Mouse (Mus musculus): ENCODE measurements around the gene Olfml1. TPM values are rescaled to one million over a fixed set of nuclear protein-coding genes. Genes with fewer than 3 reads are reported as not detected.
A peak's percentile ranks its signal among the peaks of the same experiment; 100 is the strongest.

Gene Olfml1
- polyA plus RNA-seq (2016; fragmentation: Nextera tagmentation; extraction: Ambion mirVana): 6.2 and 7.0 TPM in 2 replicates

DNA sequence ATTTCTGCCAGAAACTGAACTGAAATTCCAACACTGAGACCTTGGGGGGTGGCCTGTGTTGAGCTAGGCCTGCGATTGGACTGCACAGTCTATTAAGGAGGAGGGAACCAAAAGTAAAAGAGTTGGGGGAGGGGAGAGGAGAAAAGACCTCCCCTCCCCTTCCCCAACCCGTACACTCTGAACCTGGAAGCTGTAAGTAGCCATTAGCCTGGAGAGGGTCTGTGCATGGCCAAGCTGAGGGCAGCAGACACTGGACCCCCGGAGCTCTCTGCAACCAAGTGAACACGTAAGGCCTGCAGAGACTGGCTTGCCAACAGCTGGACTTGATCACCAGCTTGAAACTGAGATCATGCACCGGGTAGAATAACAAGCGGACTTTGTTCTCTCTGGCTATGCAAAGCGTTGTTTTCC, at the start of gene Olfml1:
Olfml1 (plus strand) TSS at position 186 of the 411 bp plus-strand sequence.
- ATAC-seq (ENCODE audit: low FRiP score, low read depth): no peak
- H3K9me3 ChIP-seq: no peaks in the 10 kb centered on the region
- no peaks in the 10 kb centered on the region for H3K4me1 ChIP-seq
- H3K4me2 ChIP-seq (replicated peaks): peak within 1 kb of the TSS; percentile 38
- H3K9ac ChIP-seq: no peak within 1 kb of the TSS
- no peak within 1 kb of the TSS for H3K27ac ChIP-seq
- H3K4me3 ChIP-seq: peak within 1 kb of the TSS; percentile 9; the same call in 1 of the 2 replicates
- no peaks in the 10 kb centered on the region for H3K36me3 ChIP-seq
- 62% methylated on average over 7 of the region's 7 CpGs for WGBS
- no peaks in the 10 kb centered on the region for H3K27me3 ChIP-seq (replicated peaks)

GRCm38 (mm10) chr7:107519256-107520025, 47.8 kb upstream of the Olfml1 start:
- H3K4me2 ChIP-seq (replicated peaks): no peak overlapping the region
- no peaks in the 10 kb centered on the region for H3K36me3 ChIP-seq
- no peak overlapping the region for H3K27ac ChIP-seq
- WGBS: 91% methylated on average over 12 of the region's 12 CpGs
- H3K4me1 ChIP-seq: 0 out of 2 replicates have a peak, but pooled peaks cover 5% of the 10 kb centered on the region
- no peaks in the 10 kb centered on the region for H3K9me3 ChIP-seq
- no peak overlapping the region for H3K9ac ChIP-seq
- H3K4me3 ChIP-seq: no peak overlapping the region
- no peaks in the 10 kb centered on the region for H3K27me3 ChIP-seq (replicated peaks)
- no peak for ATAC-seq (ENCODE audit: low FRiP score, low read depth)

GRCm38 (mm10) chr7:107521411-107521810, 45.8 kb upstream of the Olfml1 start:
- Histone ChIP-seq H3K36me3 (no peaks in the 10 kb centered on the region), H3K27ac (no peak overlapping the region), H3K9me3 (no peaks in the 10 kb centered on the region), H3K9ac (no peak overlapping the region), H3K27me3 (replicated peaks) (no peaks in the 10 kb centered on the region), H3K4me1 (0 out of 2 replicates have a peak, but pooled peaks cover 5% of the 10 kb centered on the region), H3K4me2 (replicated peaks) (no peak overlapping the region), H3K4me3 (no peak overlapping the region)
- WGBS: 89% methylated on average over 6 of the region's 6 CpGs
- no peak for ATAC-seq (ENCODE audit: low FRiP score, low read depth)

- Histone ChIP-seq H3K27me3 (replicated peaks) (no peaks in the 10 kb centered on the region), H3K36me3 (no peaks in the 10 kb centered on the region), H3K9ac (no peak overlapping the region), H3K4me2 (replicated peaks) (no peak overlapping the region), H3K4me3 (no peak overlapping the region), H3K9me3 (no peaks in the 10 kb centered on the region), H3K4me1 (no peaks in the 10 kb centered on the region), H3K27ac (no peak overlapping the region)
- ATAC-seq (ENCODE audit: low FRiP score, low read depth): peak; percentile 53; the same call in 1 of the 2 replicates
- 25% methylated on average over 1 of the region's 1 CpGs for WGBS
Observed at GRCm38 (mm10) chr7:107526299-107526698, 40.9 kb upstream of the Olfml1 start.

GRCm38 (mm10) chr7:107528169-107528772, 39.0 kb upstream of the Olfml1 start:
- 84% methylated on average over 3 of the region's 3 CpGs for WGBS

GRCm38 (mm10) chr7:107529364-107529763, 37.9 kb upstream of the Olfml1 start:
- Histone ChIP-seq H3K9me3 (no peaks in the 10 kb centered on the region), H3K27ac (no peak overlapping the region), H3K4me3 (no peak overlapping the region), H3K9ac (no peak overlapping the region), H3K36me3 (no peaks in the 10 kb centered on the region), H3K4me1 (no peaks in the 10 kb centered on the region), H3K4me2 (replicated peaks) (no peak overlapping the region), H3K27me3 (replicated peaks) (no peaks in the 10 kb centered on the region)
- no peak for ATAC-seq (ENCODE audit: low FRiP score, low read depth)
- WGBS: 75% methylated on average over 5 of the region's 5 CpGs

More at GRCm38 (mm10) chr7:107528169-107528772, 39.0 kb upstream of the Olfml1 start:
- no peaks in the 10 kb centered on the region for H3K9me3 ChIP-seq
- H3K4me1 ChIP-seq: no peaks in the 10 kb centered on the region
- no peak overlapping the region for H3K4me2 ChIP-seq (replicated peaks)
- H3K4me3 ChIP-seq: no peak overlapping the region
- no peak overlapping the region for H3K9ac ChIP-seq
- H3K36me3 ChIP-seq: no peaks in the 10 kb centered on the region
- no peak for ATAC-seq (ENCODE audit: low FRiP score, low read depth)
- no peak overlapping the region for H3K27ac ChIP-seq
- no peaks in the 10 kb centered on the region for H3K27me3 ChIP-seq (replicated peaks)

GRCm38 (mm10) chr7:107535311-107535710, 31.9 kb upstream of the Olfml1 start:
- Histone ChIP-seq H3K27me3 (replicated peaks) (no peaks in the 10 kb centered on the region), H3K36me3 (no peaks in the 10 kb centered on the region), H3K4me3 (no peak overlapping the region), H3K4me2 (replicated peaks) (no peak overlapping the region), H3K4me1 (no peaks in the 10 kb centered on the region), H3K9ac (no peak overlapping the region), H3K27ac (no peak overlapping the region), H3K9me3 (no peaks in the 10 kb centered on the region)
- no peak for ATAC-seq (ENCODE audit: low FRiP score, low read depth)
- WGBS: 84% methylated on average over 4 of the region's 4 CpGs

- Histone ChIP-seq H3K27me3 (replicated peaks) (no peaks in the 10 kb centered on the region), H3K27ac (no peak overlapping the region), H3K4me3 (no peak overlapping the region), H3K4me1 (no peaks in the 10 kb centered on the region), H3K9ac (no peak overlapping the region), H3K36me3 (no peaks in the 10 kb centered on the region), H3K9me3 (no peaks in the 10 kb centered on the region), H3K4me2 (replicated peaks) (no peak overlapping the region)
- 65% methylated on average over 6 of the region's 6 CpGs for WGBS
- ATAC-seq (ENCODE audit: low FRiP score, low read depth): no peak
Observed at GRCm38 (mm10) chr7:107536516-107536915, 30.7 kb upstream of the Olfml1 start.

DNA sequence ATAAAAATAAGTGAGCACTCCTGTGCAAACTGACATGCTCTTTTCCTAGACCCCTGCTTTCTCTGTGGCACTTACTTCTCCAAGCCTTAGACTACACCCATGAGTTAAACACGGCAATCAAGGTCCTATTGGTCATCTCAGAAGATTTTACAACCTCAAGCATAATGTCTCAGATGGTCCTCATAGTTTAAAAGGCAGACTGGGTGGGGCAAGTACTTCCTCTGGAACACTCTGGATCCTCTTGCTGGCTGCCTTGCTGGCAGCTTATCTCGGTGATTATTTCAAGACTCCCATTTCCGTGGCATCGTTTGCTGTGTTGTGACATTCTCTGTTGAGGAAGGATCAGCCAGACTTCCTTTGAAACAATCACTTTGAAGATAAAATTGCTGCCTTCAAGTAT, 27.2 kb upstream of the Olfml1 start:
- Histone ChIP-seq H3K4me3 (no peak overlapping the region), H3K4me1 (no peaks in the 10 kb centered on the region), H3K27ac (no peak overlapping the region), H3K4me2 (replicated peaks) (no peak overlapping the region), H3K9me3 (no peaks in the 10 kb centered on the region), H3K27me3 (replicated peaks) (no peaks in the 10 kb centered on the region), H3K9ac (no peak overlapping the region), H3K36me3 (no peaks in the 10 kb centered on the region)
- ATAC-seq (ENCODE audit: low FRiP score, low read depth): no peak
- WGBS: 63% methylated on average over 4 of the region's 4 CpGs

DNA sequence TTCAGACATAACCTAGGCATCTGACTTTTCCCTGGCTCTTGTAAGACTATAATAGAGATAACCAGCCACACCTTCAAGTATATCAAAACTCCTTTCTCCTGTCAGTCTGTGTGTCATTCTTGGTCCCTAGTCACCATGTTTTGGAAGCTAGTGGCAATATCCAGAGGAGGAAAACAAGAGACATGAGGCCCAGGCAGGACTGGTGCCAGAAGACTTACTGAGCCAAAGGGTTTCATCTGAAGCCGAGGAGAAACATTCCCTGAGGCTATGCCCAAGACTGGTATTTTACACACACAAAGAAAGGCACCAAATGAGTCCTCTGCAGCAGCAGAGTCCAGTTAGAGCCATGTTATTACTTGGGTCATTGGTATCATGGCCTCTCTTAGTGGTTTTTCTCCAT, 22.2 kb upstream of the Olfml1 start:
- Histone ChIP-seq H3K27me3 (replicated peaks) (no peaks in the 10 kb centered on the region), H3K36me3 (no peaks in the 10 kb centered on the region), H3K4me2 (replicated peaks) (no peak overlapping the region), H3K9ac (no peak overlapping the region), H3K4me1 (no peaks in the 10 kb centered on the region), H3K4me3 (no peak overlapping the region), H3K27ac (no peak overlapping the region), H3K9me3 (no peaks in the 10 kb centered on the region)
- no peak for ATAC-seq (ENCODE audit: low FRiP score, low read depth)
- WGBS: 81% methylated on average over 1 of the region's 1 CpGs

DNA sequence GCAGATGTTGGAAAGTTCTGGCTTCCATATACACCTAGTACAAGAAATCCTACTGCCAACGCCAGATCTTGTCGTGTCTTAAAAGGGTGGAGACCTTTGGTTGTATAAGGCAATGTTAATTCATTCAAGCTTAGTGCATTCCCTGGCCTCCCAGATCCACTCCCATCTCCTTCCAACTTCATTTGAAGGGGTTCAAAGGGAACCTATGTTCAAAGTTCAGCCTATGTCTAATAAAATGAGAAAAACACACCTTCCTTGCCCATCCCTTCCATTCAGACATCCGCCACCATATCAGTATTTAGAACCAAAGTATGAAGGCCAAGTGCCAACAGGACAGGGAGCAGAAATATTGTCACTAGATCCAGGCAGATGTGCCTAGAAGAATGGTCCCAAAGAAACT, 19.4 kb upstream of the Olfml1 start:
- Histone ChIP-seq H3K27me3 (replicated peaks) (no peaks in the 10 kb centered on the region), H3K27ac (no peak overlapping the region), H3K4me3 (no peak overlapping the region), H3K36me3 (no peaks in the 10 kb centered on the region), H3K9ac (no peak overlapping the region), H3K4me1 (no peaks in the 10 kb centered on the region), H3K9me3 (no peaks in the 10 kb centered on the region), H3K4me2 (replicated peaks) (no peak overlapping the region)
- ATAC-seq (ENCODE audit: low FRiP score, low read depth): no peak
- WGBS: 93% methylated on average over 3 of the region's 3 CpGs

- WGBS: 71% methylated on average over 1 of the region's 1 CpGs
- Histone ChIP-seq H3K9me3 (no peaks in the 10 kb centered on the region), H3K4me3 (no peak overlapping the region)
Observed at GRCm38 (mm10) chr7:107553461-107553860, 13.8 kb upstream of the Olfml1 start.

More at GRCm38 (mm10) chr7:107553461-107553860, 13.8 kb upstream of the Olfml1 start:
- Histone ChIP-seq H3K4me1 (no peaks in the 10 kb centered on the region), H3K27me3 (replicated peaks) (no peaks in the 10 kb centered on the region), H3K36me3 (no peaks in the 10 kb centered on the region), H3K27ac (no peak overlapping the region), H3K4me2 (replicated peaks) (no peak overlapping the region), H3K9ac (no peak overlapping the region)
- no peak for ATAC-seq (ENCODE audit: low FRiP score, low read depth)
